Mouse (Mus musculus) kidney, embryonic 16.5 days (tissue): Measurements from ENCODE around the gene Dnajb2. TPM values are rescaled to one million over a fixed set of nuclear protein-coding genes. Genes with fewer than 3 reads are reported as not detected.
A peak's percentile ranks its signal among the peaks of the same experiment; 100 is the strongest.

Experiments used
- ATAC-seq: fragments of 200-750 bp; cut with Nextera tagmentation; 2 replicates; pipeline ENCODE4 v1.8.0; 2017; ENCODE audit warnings: moderate TSS enrichment; ENCODE audit not compliant: low FRiP score, low TSS enrichment
- H3K27ac ChIP-seq: fragments of 300-500 bp; sonication (generic); 2 replicates; pipeline ENCODE4 v1.5.1; 2014; ENCODE audit warnings: low read length
- H3K27me3 ChIP-seq: fragments of 300-500 bp; sonication (generic); 2 replicates; pipeline ENCODE4 v1.6.1; 2014; ENCODE audit warnings: low read length, control low read depth, mixed read lengths; ENCODE audit not compliant: insufficient read depth
- H3K36me3 ChIP-seq: fragments of 300-500 bp; sonication (generic); 2 replicates; pipeline ENCODE4 v1.6.1; 2014; ENCODE audit warnings: low read length, control low read depth, mixed read lengths; ENCODE audit not compliant: insufficient read depth
- H3K4me1 ChIP-seq: fragments of 300-500 bp; sonication (generic); 2 replicates; pipeline ENCODE4 v1.6.1; 2014; ENCODE audit warnings: low read length, control low read depth, mixed read lengths; ENCODE audit not compliant: insufficient read depth
- H3K4me2 ChIP-seq: fragments of 300-500 bp; sonication (generic); replicated peaks from 2 replicates; pipeline ENCODE4 v1.6.1; 2014; ENCODE audit warnings: low read depth, low read length
- H3K4me3 ChIP-seq: fragments of 300-500 bp; sonication (generic); 2 replicates; pipeline ENCODE4 v1.5.1; 2014; ENCODE audit warnings: mild to moderate bottlenecking, low read length
- H3K9ac ChIP-seq: fragments of 300-500 bp; sonication (generic); replicated peaks from 2 replicates; pipeline ENCODE4 v1.6.1; 2014; ENCODE audit warnings: low read length
- H3K9me3 ChIP-seq: fragments of 300-500 bp; sonication (generic); 2 replicates; pipeline ENCODE4 v1.6.1; 2016; ENCODE audit warnings: low read length, control low read depth
- WGBS: fragments of 180-500 bp; shearing (Covaris S2); extraction: QIAGEN DNeasy Blood & Tissue Kit; methylation state at CpG from one replicate; pipeline ENCODE4 v1.1.7; 2014; 5-methylcytosine and 5-hydroxymethylcytosine counted together
- polyA plus RNA-seq: library from polyadenylated mRNA; unstranded; fragments of >200 nt; fragmentation: Nextera tagmentation; extraction: Ambion mirVana; gene quantifications from 2 replicates; pipeline ENCODE4 v1.2.1, GENCODE M21; 2015

Dnajb2 gene
- polyA plus RNA-seq, 1 experiment from 2014 or later = 41.3 TPM

DNA sequence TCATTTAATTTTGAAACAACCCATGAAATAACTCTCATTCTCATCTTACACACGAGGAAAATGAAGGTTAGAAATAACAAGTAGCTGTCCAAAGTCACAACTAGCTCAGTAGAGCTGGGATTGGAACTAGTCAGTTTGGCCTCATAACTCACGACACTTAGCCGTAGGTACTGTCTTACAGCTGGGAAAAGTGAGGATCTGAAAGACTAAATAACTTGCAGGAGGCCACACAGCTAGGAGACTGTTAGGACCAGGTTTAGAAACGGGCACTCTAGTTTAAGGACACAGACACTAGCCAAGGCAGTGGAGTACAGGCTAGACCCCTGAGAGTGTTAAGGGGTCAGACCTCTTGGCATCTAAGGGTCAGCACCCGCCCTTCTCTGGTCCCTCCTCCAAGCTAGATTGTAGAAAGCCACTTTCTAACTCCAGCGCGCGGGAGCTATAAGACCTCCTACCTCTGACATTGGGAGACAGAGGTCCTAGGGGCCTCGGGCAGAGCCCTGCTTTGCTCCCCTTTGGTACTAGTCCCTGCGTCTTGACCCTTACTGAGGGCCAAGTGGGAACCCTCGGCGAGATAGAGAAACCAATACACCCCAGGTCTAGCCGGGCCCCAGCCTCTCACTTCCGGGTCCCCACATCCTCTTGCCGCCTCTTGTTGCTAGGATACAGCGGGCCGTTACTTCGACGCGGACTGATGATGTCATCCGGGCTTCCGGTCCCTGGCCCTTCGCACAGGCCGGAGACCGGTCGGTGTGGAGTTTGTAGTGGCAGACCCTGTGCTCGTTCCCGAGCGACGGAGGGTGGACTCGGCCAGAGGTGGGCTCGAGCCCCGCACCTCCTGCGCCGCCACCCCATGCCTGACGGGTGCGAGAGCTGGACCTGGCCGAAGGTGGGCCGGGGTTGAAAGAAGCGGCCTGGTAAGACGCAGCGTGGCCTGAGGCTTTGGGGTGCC lies 25.8 kb upstream of the Dnajb2 start, which contains the start of the genes Glb1l and Stk16:
TSS of gene Glb1l (minus strand) at position 678 of the 952 bp plus-strand sequence.
TSS of gene Stk16 (plus strand) at position 703 of the 952 bp plus-strand sequence.
- Histone ChIP-seq H3K4me1 (peaks cover 48% of the 10 kb centered on the region), H3K9ac (peak within 1 kb of the TSS; percentile 97), H3K27me3 (no peaks in the 10 kb centered on the region), H3K27ac (peak within 1 kb of the TSS; percentile 89), H3K9me3 (no peaks in the 10 kb centered on the region), H3K4me2 (peak within 1 kb of the TSS; percentile 84), H3K36me3 (peaks cover 27% of the 10 kb centered on the region), H3K4me3 (peak within 1 kb of the TSS; percentile 98)
- peak; percentile 79 for ATAC-seq
- WGBS = 3% methylated on average over 42 of the region's 42 CpGs

DNA sequence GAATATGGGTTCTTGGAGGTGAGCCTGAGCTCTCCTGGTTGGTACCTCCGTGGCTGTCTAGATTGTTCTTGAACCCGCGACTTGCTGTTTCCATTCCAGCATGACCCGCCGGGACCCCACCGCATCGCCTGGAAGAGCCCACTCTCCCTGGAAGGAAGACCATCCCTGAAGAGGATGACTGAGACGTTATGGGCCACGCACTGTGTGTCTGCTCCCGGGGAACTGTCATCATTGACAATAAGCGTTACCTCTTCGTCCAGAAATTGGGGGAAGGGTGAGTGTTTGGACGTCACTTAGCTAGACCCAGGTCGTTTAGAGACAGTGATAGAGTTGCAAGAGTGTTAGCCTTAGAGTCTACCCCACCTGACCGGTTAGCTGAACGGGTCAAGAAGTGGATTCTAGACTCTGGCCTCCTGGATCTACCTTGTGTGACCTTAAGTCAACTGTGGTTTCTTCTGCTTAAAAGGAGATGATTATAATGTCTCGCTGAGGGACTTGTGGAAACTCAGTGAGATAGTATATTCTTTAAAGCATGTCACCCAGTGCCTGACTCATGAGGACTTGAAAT lies 25.0 kb upstream of the Dnajb2 start:
- ATAC-seq = no peak
- H3K4me2 ChIP-seq = peak overlapping the region; percentile 84
- no peaks in the 10 kb centered on the region for H3K9me3 ChIP-seq
- peak overlapping the region; percentile 98 for H3K4me3 ChIP-seq
- no peaks in the 10 kb centered on the region for H3K27me3 ChIP-seq
- 12% methylated on average over 17 of the region's 17 CpGs for WGBS
- H3K36me3 ChIP-seq = peaks cover 32% of the 10 kb centered on the region
- peak overlapping the region; percentile 52; the same call in 1 of the 2 replicates for H3K27ac ChIP-seq
- peak overlapping the region; percentile 97 for H3K9ac ChIP-seq
- peaks cover 48% of the 10 kb centered on the region for H3K4me1 ChIP-seq

DNA sequence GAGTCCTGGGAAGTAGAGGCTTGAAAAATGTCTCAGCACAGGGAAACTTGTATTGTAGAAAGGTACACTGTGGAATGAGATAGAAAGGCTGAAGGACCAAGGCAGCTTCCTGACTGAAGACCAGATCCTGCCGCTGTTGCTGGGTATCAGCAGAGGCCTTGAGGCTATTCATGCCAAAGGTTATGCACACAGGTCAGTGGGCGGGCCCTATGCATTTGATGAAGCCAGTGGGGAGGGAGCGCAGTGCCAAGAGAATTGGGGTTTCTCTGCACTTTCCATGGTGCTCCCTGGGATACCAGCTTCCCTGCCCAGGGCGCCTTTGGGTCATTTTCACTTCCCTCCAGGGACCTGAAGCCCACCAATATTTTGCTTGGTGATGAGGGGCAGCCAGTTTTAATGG lies 23.7 kb upstream of the Dnajb2 start:
- Histone ChIP-seq H3K27me3 (peaks cover 5% of the 10 kb centered on the region; the same call in 1 of the 2 replicates), H3K36me3 (peaks cover 34% of the 10 kb centered on the region), H3K9me3 (no peaks in the 10 kb centered on the region), H3K4me1 (peaks cover 48% of the 10 kb centered on the region), H3K4me2 (no peak overlapping the region), H3K4me3 (no peak overlapping the region), H3K9ac (no peak overlapping the region), H3K27ac (no peak overlapping the region)
- ATAC-seq = no peak
- WGBS = 87% methylated on average over 4 of the region's 4 CpGs

DNA sequence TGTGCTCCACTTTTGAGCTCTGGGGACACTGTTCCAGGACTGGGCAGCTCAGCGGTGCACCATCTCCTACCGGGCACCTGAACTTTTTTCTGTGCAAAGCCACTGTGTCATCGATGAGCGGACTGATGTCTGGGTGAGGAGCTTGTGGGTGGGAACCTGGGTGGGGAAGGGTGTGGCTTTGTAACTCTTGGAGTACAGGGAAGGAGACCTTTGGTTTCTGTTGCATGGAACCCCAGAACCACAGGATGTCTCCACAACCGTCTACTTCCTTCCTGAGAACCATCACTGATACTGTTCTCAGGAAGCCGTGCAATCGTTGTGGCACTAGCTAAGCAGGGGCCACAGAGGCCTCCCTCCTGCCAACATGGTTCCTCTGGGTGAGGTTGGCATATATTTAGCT lies 23.1 kb upstream of the Dnajb2 start:
- Histone ChIP-seq H3K36me3 (peaks cover 34% of the 10 kb centered on the region), H3K4me2 (no peak overlapping the region), H3K4me3 (no peak overlapping the region), H3K9ac (no peak overlapping the region), H3K27ac (peak overlapping the region; percentile 91), H3K4me1 (peaks cover 48% of the 10 kb centered on the region), H3K9me3 (no peaks in the 10 kb centered on the region), H3K27me3 (peaks cover 7% of the 10 kb centered on the region; the same call in 1 of the 2 replicates)
- 87% methylated on average over 7 of the region's 7 CpGs for WGBS
- no peak for ATAC-seq

DNA sequence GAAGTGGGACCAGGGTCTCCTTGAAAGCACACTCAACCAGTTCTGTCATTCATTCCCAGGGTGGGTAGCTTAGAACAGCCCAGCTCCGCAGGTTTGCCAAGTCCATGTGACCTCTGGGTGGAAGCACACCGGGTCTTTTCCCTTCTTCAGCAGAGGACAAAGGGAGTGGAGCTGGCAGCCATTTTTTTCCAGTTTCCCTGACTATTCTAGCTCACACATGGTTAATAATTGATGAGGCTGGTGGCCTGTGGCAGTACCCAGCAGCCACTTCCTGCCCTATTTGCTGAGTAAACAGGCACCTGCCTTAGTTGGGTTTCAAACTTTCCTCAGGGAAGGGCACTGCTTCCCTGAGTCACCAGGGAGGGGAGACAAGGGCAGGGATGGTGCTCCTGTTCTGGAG lies 21.8 kb upstream of the Dnajb2 start:
- peaks cover 48% of the 10 kb centered on the region for H3K4me1 ChIP-seq
- ATAC-seq = peak; percentile 49
- peak overlapping the region; percentile 27; the same call in 1 of the 2 replicates for H3K9ac ChIP-seq
- H3K27me3 ChIP-seq = peaks cover 14% of the 10 kb centered on the region; the same call in 1 of the 2 replicates
- no peak overlapping the region for H3K4me2 ChIP-seq
- H3K27ac ChIP-seq = peak overlapping the region; percentile 91
- no peak overlapping the region for H3K4me3 ChIP-seq
- peaks cover 34% of the 10 kb centered on the region for H3K36me3 ChIP-seq
- no peaks in the 10 kb centered on the region for H3K9me3 ChIP-seq
- 61% methylated on average over 2 of the region's 2 CpGs for WGBS

DNA sequence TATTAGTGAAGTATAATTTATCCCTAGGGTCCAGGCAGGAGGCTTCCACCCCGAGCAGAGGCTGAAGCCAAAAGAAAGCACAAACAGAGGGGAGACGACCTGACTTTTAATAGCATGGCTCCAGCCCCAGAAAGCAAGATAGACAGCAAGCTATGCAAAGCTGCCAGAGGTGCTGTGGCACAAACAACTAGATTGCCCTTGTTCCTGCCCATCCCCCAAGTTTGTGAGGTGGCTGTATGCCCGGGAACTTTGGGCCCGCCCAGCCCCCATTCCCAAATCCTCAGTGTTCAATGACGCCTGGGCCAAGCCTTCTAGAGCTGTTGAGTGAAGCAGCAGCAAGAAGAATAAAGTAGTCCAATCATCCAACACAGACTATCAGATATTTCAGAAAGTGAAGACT lies 21.3 kb upstream of the Dnajb2 start:
- H3K4me1 ChIP-seq = peaks cover 48% of the 10 kb centered on the region
- H3K4me3 ChIP-seq = no peak overlapping the region
- WGBS = 56% methylated on average over 5 of the region's 5 CpGs
- H3K27me3 ChIP-seq = peaks cover 17% of the 10 kb centered on the region
- H3K9ac ChIP-seq = no peak overlapping the region
- ATAC-seq = no peak
- H3K4me2 ChIP-seq = 0 out of 2 replicates have a peak overlapping the region, but pooled peaks have one; percentile 17
- H3K27ac ChIP-seq = peak overlapping the region; percentile 91
- peaks cover 34% of the 10 kb centered on the region for H3K36me3 ChIP-seq
- no peaks in the 10 kb centered on the region for H3K9me3 ChIP-seq

DNA sequence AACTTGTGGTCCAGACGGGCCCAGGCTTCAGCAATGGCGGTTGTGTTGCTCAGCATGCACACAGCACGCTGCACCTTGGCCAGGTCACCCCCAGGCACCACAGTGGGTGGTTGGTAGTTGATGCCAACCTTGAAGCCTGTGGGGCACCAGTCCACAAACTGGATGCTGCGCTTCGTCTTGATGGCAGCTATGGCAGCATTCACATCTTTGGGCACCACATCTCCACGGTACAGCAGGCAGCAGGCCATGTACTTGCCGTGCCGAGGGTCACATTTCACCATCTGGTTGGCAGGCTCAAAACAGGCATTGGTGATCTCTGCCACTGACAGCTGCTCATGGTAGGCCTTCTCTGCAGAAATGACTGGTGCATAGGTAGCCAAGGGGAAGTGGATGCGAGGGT lies 20.4 kb upstream of the Dnajb2 start:
- peaks cover 26% of the 10 kb centered on the region for H3K27me3 ChIP-seq
- H3K9ac ChIP-seq = no peak overlapping the region
- peaks cover 44% of the 10 kb centered on the region for H3K4me1 ChIP-seq
- H3K9me3 ChIP-seq = no peaks in the 10 kb centered on the region
- H3K27ac ChIP-seq = peak overlapping the region; percentile 91; the same call in 1 of the 2 replicates
- no peak for ATAC-seq
- H3K4me3 ChIP-seq = no peak overlapping the region
- H3K4me2 ChIP-seq = no peak overlapping the region
- 87% methylated on average over 9 of the region's 9 CpGs for WGBS
- peaks cover 34% of the 10 kb centered on the region for H3K36me3 ChIP-seq

DNA sequence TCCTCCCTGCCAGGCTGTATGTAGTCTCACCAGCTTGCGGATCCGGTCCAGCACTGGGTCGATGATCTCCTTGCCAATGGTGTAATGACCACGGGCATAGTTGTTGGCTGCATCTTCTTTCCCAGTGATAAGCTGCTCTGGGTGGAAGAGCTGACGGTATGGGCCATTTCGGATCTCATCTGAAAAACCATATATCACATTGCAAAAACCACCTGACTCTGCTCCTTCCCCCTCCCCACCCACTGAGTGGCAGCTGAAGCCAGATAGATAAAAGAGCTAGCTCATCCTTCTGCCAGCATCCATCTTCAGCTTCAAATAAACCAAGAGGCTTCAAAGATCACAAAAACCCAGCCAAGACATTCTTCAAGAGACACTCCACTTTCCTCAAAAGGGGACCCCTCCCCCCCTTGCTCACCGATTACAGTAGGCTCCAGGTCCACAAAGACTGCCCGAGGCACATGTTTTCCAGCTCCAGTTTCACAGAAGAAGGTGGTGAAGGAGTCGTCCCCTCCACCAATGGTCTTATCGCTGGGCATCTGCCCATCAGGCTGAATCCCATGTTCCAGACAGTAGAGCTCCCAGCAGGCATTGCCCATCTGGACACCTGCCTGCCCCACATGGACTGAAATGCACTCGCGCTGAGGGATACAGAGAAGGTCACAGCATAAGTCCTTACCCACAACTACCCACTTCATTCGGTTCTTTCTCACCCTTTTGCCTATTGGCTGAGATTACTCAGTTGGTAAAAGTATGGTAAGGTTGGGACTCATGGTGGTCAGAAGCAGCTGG lies 19.2 kb upstream of the Dnajb2 start:
- WGBS = 73% methylated on average over 13 of the region's 13 CpGs
- peak overlapping the region; percentile 54; the same call in 1 of the 2 replicates for H3K4me3 ChIP-seq
- peaks cover 33% of the 10 kb centered on the region for H3K27me3 ChIP-seq
- no peak for ATAC-seq
- H3K27ac ChIP-seq = peak overlapping the region; percentile 1; the same call in 1 of the 2 replicates
- peak overlapping the region; percentile 28; the same call in 1 of the 2 replicates for H3K9ac ChIP-seq
- no peaks in the 10 kb centered on the region for H3K9me3 ChIP-seq
- peak overlapping the region; percentile 99 for H3K4me2 ChIP-seq
- peaks cover 36% of the 10 kb centered on the region for H3K4me1 ChIP-seq
- H3K36me3 ChIP-seq = peaks cover 32% of the 10 kb centered on the region

DNA sequence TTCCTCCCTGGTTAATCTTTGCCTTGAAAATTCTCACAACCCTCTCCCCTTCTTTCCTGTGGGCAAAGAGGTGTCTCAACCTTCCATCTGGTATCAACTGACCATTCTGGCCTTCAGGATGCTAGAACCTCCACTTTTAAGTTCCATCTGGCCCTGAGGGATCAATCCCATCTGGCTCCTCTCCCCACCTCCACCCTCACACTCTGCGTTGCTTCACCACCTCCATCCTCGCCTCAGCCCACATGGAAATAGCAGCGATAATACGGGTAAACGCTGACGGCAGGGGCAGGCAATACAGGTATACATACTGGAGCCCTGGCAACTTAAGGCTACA lies 18.3 kb upstream of the Dnajb2 start:
- no peak for ATAC-seq
- Histone ChIP-seq H3K4me3 (peak overlapping the region; percentile 54), H3K9ac (peak overlapping the region; percentile 68; the same call in 1 of the 2 replicates), H3K27ac (peak overlapping the region; percentile 9; the same call in 1 of the 2 replicates), H3K27me3 (peaks cover 33% of the 10 kb centered on the region), H3K9me3 (no peaks in the 10 kb centered on the region), H3K4me1 (peaks cover 28% of the 10 kb centered on the region), H3K4me2 (peak overlapping the region; percentile 99), H3K36me3 (peaks cover 24% of the 10 kb centered on the region)
- 3% methylated on average over 6 of the region's 6 CpGs for WGBS
